Mouse (Mus musculus) skeletal muscle tissue, postnatal 0 days (tissue): Measurements from ENCODE around the gene Olfr141. TPM values are rescaled to one million over a fixed set of nuclear protein-coding genes. Genes with fewer than 3 reads are reported as not detected.

Experiments
- polyA plus RNA-seq: library from polyadenylated mRNA; unstranded; fragments of >200 nt; fragmentation: Nextera tagmentation; extraction: Ambion mirVana; gene quantifications from 2 replicates; pipeline ENCODE4 v1.2.1, GENCODE M21; 2015

The Olfr141 gene
- not detected in 2 replicates for polyA plus RNA-seq

GRCm38 (mm10) chr2:86809918-86810317 lies at the start of gene Olfr141:
Gene Olfr141, minus strand, starts transcription at chr2:86810018.

GRCm38 (mm10) chr2:86851596-86851995 lies 41.8 kb upstream of the Olfr141 start, which contains the start of gene Olfr1095:
Gene Olfr1095, minus strand, starts transcription at chr2:86851696.

GRCm38 (mm10) chr2:86824363-86824762 lies 14.5 kb upstream of the Olfr141 start, which contains the start of gene Olfr1094:
Gene Olfr1094, plus strand, starts transcription at chr2:86824663.

GRCm38 (mm10) chr2:86782179-86782578 lies 27.6 kb downstream of the Olfr141 start, which contains the start of gene Olfr1093:
Gene Olfr1093, plus strand, starts transcription at chr2:86782479.

GRCm38 (mm10) chr2:86758893-86759292 lies 50.9 kb downstream of the Olfr141 start, which contains the start of gene Olfr1090:
Gene Olfr1090, minus strand, starts transcription at chr2:86758993.

Other genes with a start within 250 kb of the Olfr141 start
- gene Olfr1082, start 211.1 kb downstream of the Olfr141 start, polyA plus RNA-seq, result not detected in 2 replicates
- not detected in 2 replicates for gene Olfr1084, start 170.3 kb downstream of the Olfr141 start, polyA plus RNA-seq
- not detected in 2 replicates for gene Olfr1085, start 148.0 kb downstream of the Olfr141 start, polyA plus RNA-seq
- gene Olfr1086, start 129.9 kb downstream of the Olfr141 start, polyA plus RNA-seq, result not detected in 2 replicates
- gene Olfr1087, start 111.6 kb downstream of the Olfr141 start, polyA plus RNA-seq, result not detected in 2 replicates
- not detected in 2 replicates for gene Olfr1089, start 76.3 kb downstream of the Olfr141 start, polyA plus RNA-seq
- gene Olfr1090, start 51.0 kb downstream of the Olfr141 start, polyA plus RNA-seq, result not detected in 2 replicates
- not detected in 2 replicates for gene Olfr1093, start 27.5 kb downstream of the Olfr141 start, polyA plus RNA-seq
- gene Olfr1094, start 14.6 kb upstream of the Olfr141 start, polyA plus RNA-seq, result not detected in 2 replicates
- not detected in 2 replicates for gene Olfr1095, start 41.7 kb upstream of the Olfr141 start, polyA plus RNA-seq
- not detected in 2 replicates for gene Gm13723, start 64.8 kb upstream of the Olfr141 start, polyA plus RNA-seq
- not detected in 2 replicates for gene Olfr1097, start 82.2 kb upstream of the Olfr141 start, polyA plus RNA-seq
- not detected in 2 replicates for gene Olfr1098, start 114.5 kb upstream of the Olfr141 start, polyA plus RNA-seq
- gene Olfr1099, start 150.7 kb upstream of the Olfr141 start, polyA plus RNA-seq, result not detected in 2 replicates
- gene Olfr1100, start 169.9 kb upstream of the Olfr141 start, polyA plus RNA-seq, result not detected in 2 replicates
- gene Olfr1101, start 181.2 kb upstream of the Olfr141 start, polyA plus RNA-seq, result not detected in 2 replicates
- gene Olfr1102, start 188.4 kb upstream of the Olfr141 start, polyA plus RNA-seq, result not detected in 2 replicates
- not detected in 2 replicates for gene Olfr1104, start 217.1 kb upstream of the Olfr141 start, polyA plus RNA-seq
- gene Olfr1105, start 226.5 kb upstream of the Olfr141 start, polyA plus RNA-seq, result not detected in 2 replicates
- gene Olfr1106, start 242.3 kb upstream of the Olfr141 start, polyA plus RNA-seq, result not detected in 2 replicates